Mouse (Mus musculus): ENCODE measurements around the gene Cux1. TPM values are rescaled to one million over a fixed set of nuclear protein-coding genes. Genes with fewer than 3 reads are reported as not detected.

Cux1 gene
- polyA plus RNA-seq, 1 experiment from 2014 or later: 100 TPM

GRCm38 (mm10) chr5:136343156-136343890 lies 224.0 kb downstream of the Cux1 start:
- H3K36me3 ChIP-seq: peaks cover 75% of the 10 kb centered on the region
- DNase-seq (ENCODE audit: low spot score): no peak
- H3K4me1 ChIP-seq: no peaks in the 10 kb centered on the region
- WGBS: 93% methylated on average over 15 of the region's 15 CpGs
- no peaks in the 10 kb centered on the region for H3K9me3 ChIP-seq (replicated peaks)
- H3K4me3 ChIP-seq: no peak overlapping the region
- H3K27ac ChIP-seq (replicated peaks): no peak overlapping the region
- H3K27me3 ChIP-seq (ENCODE audit: low read depth, poor library complexity, severe bottlenecking): no peaks in the 10 kb centered on the region

- H3K27ac ChIP-seq (replicated peaks): no peak overlapping the region
- DNase-seq (ENCODE audit: low spot score): no peak
- no peak overlapping the region for H3K4me3 ChIP-seq
- H3K9me3 ChIP-seq (replicated peaks): no peaks in the 10 kb centered on the region
- peaks cover 90% of the 10 kb centered on the region for H3K36me3 ChIP-seq
- H3K27me3 ChIP-seq (ENCODE audit: low read depth, poor library complexity, severe bottlenecking): no peaks in the 10 kb centered on the region
- WGBS: 98% methylated on average over 4 of the region's 4 CpGs
- no peaks in the 10 kb centered on the region for H3K4me1 ChIP-seq
Observed at GRCm38 (mm10) chr5:136336798-136337527, 230.3 kb downstream of the Cux1 start.

GRCm38 (mm10) chr5:136335681-136336080 lies 231.6 kb downstream of the Cux1 start:
- Histone ChIP-seq H3K4me3 (no peak overlapping the region), H3K36me3 (peaks cover 98% of the 10 kb centered on the region), H3K9me3 (replicated peaks) (no peaks in the 10 kb centered on the region), H3K4me1 (no peaks in the 10 kb centered on the region), H3K27me3 (ENCODE audit: low read depth, poor library complexity, severe bottlenecking) (no peaks in the 10 kb centered on the region), H3K27ac (replicated peaks) (no peak overlapping the region)
- WGBS: 88% methylated on average over 4 of the region's 4 CpGs
- DNase-seq (ENCODE audit: low spot score): no peak

GRCm38 (mm10) chr5:136334780-136335179 lies 232.5 kb downstream of the Cux1 start:
- no peaks in the 10 kb centered on the region for H3K4me1 ChIP-seq
- no peak overlapping the region for H3K27ac ChIP-seq (replicated peaks)
- no peaks in the 10 kb centered on the region for H3K27me3 ChIP-seq (ENCODE audit: low read depth, poor library complexity, severe bottlenecking)
- no peak for DNase-seq (ENCODE audit: low spot score)
- no peak overlapping the region for H3K4me3 ChIP-seq
- 91% methylated on average over 4 of the region's 4 CpGs for WGBS
- H3K9me3 ChIP-seq (replicated peaks): no peaks in the 10 kb centered on the region
- H3K36me3 ChIP-seq: peaks cover 98% of the 10 kb centered on the region

- no peak for DNase-seq (ENCODE audit: low spot score)
- 97% methylated on average over 1 of the region's 1 CpGs for WGBS
- no peaks in the 10 kb centered on the region for H3K9me3 ChIP-seq (replicated peaks)
- no peak overlapping the region for H3K4me3 ChIP-seq
- no peaks in the 10 kb centered on the region for H3K4me1 ChIP-seq
- no peak overlapping the region for H3K27ac ChIP-seq (replicated peaks)
- peaks cover 96% of the 10 kb centered on the region for H3K36me3 ChIP-seq
- no peaks in the 10 kb centered on the region for H3K27me3 ChIP-seq (ENCODE audit: low read depth, poor library complexity, severe bottlenecking)
Observed at GRCm38 (mm10) chr5:136334051-136334450, 233.2 kb downstream of the Cux1 start.

GRCm38 (mm10) chr5:136332786-136333462 lies 234.4 kb downstream of the Cux1 start:
- Histone ChIP-seq H3K36me3 (peaks cover 96% of the 10 kb centered on the region), H3K9me3 (replicated peaks) (no peaks in the 10 kb centered on the region), H3K4me3 (no peak overlapping the region), H3K27ac (replicated peaks) (no peak overlapping the region), H3K27me3 (ENCODE audit: low read depth, poor library complexity, severe bottlenecking) (no peaks in the 10 kb centered on the region), H3K4me1 (no peaks in the 10 kb centered on the region)
- 93% methylated on average over 11 of the region's 11 CpGs for WGBS
- no peak for DNase-seq (ENCODE audit: low spot score)

- Histone ChIP-seq H3K36me3 (peaks cover 98% of the 10 kb centered on the region), H3K27ac (replicated peaks) (no peak overlapping the region), H3K4me1 (no peaks in the 10 kb centered on the region), H3K9me3 (replicated peaks) (no peaks in the 10 kb centered on the region), H3K27me3 (ENCODE audit: low read depth, poor library complexity, severe bottlenecking) (no peaks in the 10 kb centered on the region), H3K4me3 (no peak overlapping the region)
- WGBS: 90% methylated on average over 2 of the region's 2 CpGs
- DNase-seq (ENCODE audit: low spot score): no peak
Observed at GRCm38 (mm10) chr5:136327736-136328135, 239.6 kb downstream of the Cux1 start.

- peaks cover 97% of the 10 kb centered on the region for H3K36me3 ChIP-seq
- H3K27ac ChIP-seq (replicated peaks): no peak overlapping the region
- no peaks in the 10 kb centered on the region for H3K9me3 ChIP-seq (replicated peaks)
- no peak overlapping the region for H3K4me3 ChIP-seq
- no peaks in the 10 kb centered on the region for H3K27me3 ChIP-seq (ENCODE audit: low read depth, poor library complexity, severe bottlenecking)
- no peaks in the 10 kb centered on the region for H3K4me1 ChIP-seq
- 96% methylated on average over 13 of the region's 13 CpGs for WGBS
- DNase-seq (ENCODE audit: low spot score): no peak
Observed at GRCm38 (mm10) chr5:136326626-136327025, 240.7 kb downstream of the Cux1 start.

GRCm38 (mm10) chr5:136324506-136324905 lies 242.8 kb downstream of the Cux1 start:
- peaks cover 97% of the 10 kb centered on the region for H3K36me3 ChIP-seq
- no peaks in the 10 kb centered on the region for H3K9me3 ChIP-seq (replicated peaks)
- H3K27me3 ChIP-seq (ENCODE audit: low read depth, poor library complexity, severe bottlenecking): no peaks in the 10 kb centered on the region
- no peak overlapping the region for H3K4me3 ChIP-seq
- no peak for DNase-seq (ENCODE audit: low spot score)
- no peaks in the 10 kb centered on the region for H3K4me1 ChIP-seq
- WGBS: 84% methylated on average over 4 of the region's 4 CpGs
- H3K27ac ChIP-seq (replicated peaks): no peak overlapping the region

GRCm38 (mm10) chr5:136321378-136321777 lies 245.9 kb downstream of the Cux1 start:
- 84% methylated on average over 6 of the region's 6 CpGs for WGBS
- no peak overlapping the region for H3K27ac ChIP-seq (replicated peaks)
- no peaks in the 10 kb centered on the region for H3K27me3 ChIP-seq (ENCODE audit: low read depth, poor library complexity, severe bottlenecking)
- H3K36me3 ChIP-seq: peaks cover 100% of the 10 kb centered on the region
- no peaks in the 10 kb centered on the region for H3K4me1 ChIP-seq
- no peaks in the 10 kb centered on the region for H3K9me3 ChIP-seq (replicated peaks)
- no peak for DNase-seq (ENCODE audit: low spot score)
- no peak overlapping the region for H3K4me3 ChIP-seq

GRCm38 (mm10) chr5:136312566-136312965 lies 254.7 kb downstream of the Cux1 start:
- Histone ChIP-seq H3K4me3 (no peak overlapping the region), H3K4me1 (no peaks in the 10 kb centered on the region), H3K27me3 (ENCODE audit: low read depth, poor library complexity, severe bottlenecking) (no peaks in the 10 kb centered on the region), H3K27ac (replicated peaks) (no peak overlapping the region), H3K9me3 (replicated peaks) (no peaks in the 10 kb centered on the region), H3K36me3 (peaks cover 100% of the 10 kb centered on the region)
- WGBS: 96% methylated on average over 14 of the region's 14 CpGs
- DNase-seq (ENCODE audit: low spot score): no peak

GRCm38 (mm10) chr5:136312166-136312565 lies 255.1 kb downstream of the Cux1 start:
- no peak for DNase-seq (ENCODE audit: low spot score)
- H3K4me3 ChIP-seq: no peak overlapping the region
- H3K9me3 ChIP-seq (replicated peaks): no peaks in the 10 kb centered on the region
- WGBS: 91% methylated on average over 4 of the region's 4 CpGs
- peaks cover 100% of the 10 kb centered on the region for H3K36me3 ChIP-seq
- H3K27me3 ChIP-seq (ENCODE audit: low read depth, poor library complexity, severe bottlenecking): no peaks in the 10 kb centered on the region
- no peak overlapping the region for H3K27ac ChIP-seq (replicated peaks)
- no peaks in the 10 kb centered on the region for H3K4me1 ChIP-seq

- no peaks in the 10 kb centered on the region for H3K9me3 ChIP-seq (replicated peaks)
- H3K4me1 ChIP-seq: no peaks in the 10 kb centered on the region
- no peak overlapping the region for H3K27ac ChIP-seq (replicated peaks)
- H3K4me3 ChIP-seq: no peak overlapping the region
- DNase-seq (ENCODE audit: low spot score): no peak
- WGBS: 94% methylated on average over 5 of the region's 5 CpGs
- H3K27me3 ChIP-seq (ENCODE audit: low read depth, poor library complexity, severe bottlenecking): no peaks in the 10 kb centered on the region
- H3K36me3 ChIP-seq: peaks cover 100% of the 10 kb centered on the region
Observed at GRCm38 (mm10) chr5:136306254-136306653, 261.0 kb downstream of the Cux1 start.
